Mouse (Mus musculus) ES-Bruce4 (cell line): Measurements from ENCODE around the gene Msrb1.

Source experiments
- CTCF ChIP-seq: IDR thresholded peaks from one replicate; pipeline ENCODE4 v1.8.1; 2011; ENCODE audit warnings: low read depth, low read length
- EP300 ChIP-seq: IDR thresholded peaks from 2 replicates; pipeline ENCODE4 v1.6.1; 2011; ENCODE audit warnings: low read depth, low read length; ENCODE audit not compliant: insufficient read depth
- POLR2A ChIP-seq: IDR thresholded peaks from one replicate; pipeline ENCODE4 v1.8.1; 2011; ENCODE audit warnings: low read length; ENCODE audit not compliant: insufficient read depth

GRCm38 (mm10) chr17:24698715-24699114 is 37.7 kb upstream of the Msrb1 start:
- TF ChIP-seq POLR2A: no peak
- no peak for TF ChIP-seq CTCF
- TF ChIP-seq EP300: no peak
